Mouse (Mus musculus) liver, postnatal 0 days (tissue): Measurements from ENCODE around the gene Rcan2.

ENCODE experiments used
- CTCF ChIP-seq: sonication (generic); IDR thresholded peaks from 2 replicates; pipeline ENCODE4 v1.5.1; 2016; ENCODE audit warnings: antibody characterized with exemption, low read depth
- EP300 ChIP-seq: IDR thresholded peaks from 2 replicates; pipeline ENCODE4 v1.6.1; 2016; ENCODE audit warnings: antibody characterized with exemption, low read depth, mild to moderate bottlenecking

- TF ChIP-seq CTCF (no peak), EP300 (no peak)
Observed at GRCm38 (mm10) chr17:43824781-43825410, 23.7 kb downstream of the Rcan2 start.
